Mouse (Mus musculus) T-cell, adult 66 days (primary cell): Measurements from ENCODE around the gene Cacng8. TPM values are rescaled to one million over a fixed set of nuclear protein-coding genes. Genes with fewer than 3 reads are reported as not detected.

Experiments
- total RNA-seq, 2 experiments: library from RNA; stranded (reverse); gene quantifications; 3 replicates in 1 of 2; 4 replicates in 1 of 2; pipeline ENCODE4 v1.2.4; 2023

Cacng8 gene
- not detected for total RNA-seq

GRCm38 (mm10) chr7:3390413-3391080 lies at the start of gene Cacng8:
Gene Cacng8, plus strand, starts transcription at chr7:3390683.

GRCm38 (mm10) chr7:3423895-3424294 lies 33.4 kb downstream of the Cacng8 start, which contains the start of gene Cacng6:
Gene Cacng6, plus strand, starts transcription at chr7:3424195.

Other genes with a start within 250 kb of the Cacng8 start
- gene AU018091, start 221.5 kb upstream of the Cacng8 start, total RNA-seq, result not detected
- gene Nlrp12, start 140.9 kb upstream of the Cacng8 start, total RNA-seq, result not detected
- 1 to 10 TPM; 6.0 to 6.3 TPM for gene Myadm, start 101.6 kb upstream of the Cacng8 start, total RNA-seq
- gene Prkcg, start 101.5 kb upstream of the Cacng8 start, total RNA-seq, result 1 to 10 TPM in 1 of 2 experiments, under 1 TPM in 1; 0.41 to 1.3 TPM
- not detected for gene Cacng7, start 57.7 kb upstream of the Cacng8 start, total RNA-seq
- not detected for gene Cacng6, start 33.5 kb downstream of the Cacng8 start, total RNA-seq
- not detected for gene Tarm1, start 111.9 kb downstream of the Cacng8 start, total RNA-seq
- gene Oscar, start 225.5 kb downstream of the Cacng8 start, total RNA-seq, result not detected
- 100 to 1,000 TPM; 346 to 367 TPM for gene Ndufa3, start 226.7 kb downstream of the Cacng8 start, total RNA-seq
- gene Tfpt, start 239.2 kb downstream of the Cacng8 start, total RNA-seq, result 10 to 100 TPM; 18.8 to 22.4 TPM
- 10 to 100 TPM; 64.3 to 67.5 TPM for gene Prpf31, start 239.3 kb downstream of the Cacng8 start, total RNA-seq